Mouse (Mus musculus): ENCODE data around the gene Sult2a5. TPM values are rescaled to one million over a fixed set of nuclear protein-coding genes. Genes with fewer than 3 reads are reported as not detected.

Gene Sult2a5
- not detected in 2 replicates for polyA plus RNA-seq (2015; fragmentation: Nextera tagmentation; extraction: Ambion mirVana)

- DNase-seq (ENCODE audit: low spot score), result no peak
Observed at GRCm38 (mm10) chr7:13623667-13624066, at the start of gene Sult2a5. Sult2a5 (plus strand) TSS chr7:13623967.

Other genes with a start within 250 kb of the Sult2a5 start
- gene Cabp5, start 225.8 kb upstream of the Sult2a5 start, polyA plus RNA-seq (2015; fragmentation: Nextera tagmentation; extraction: Ambion mirVana), result not detected in 2 replicates
- not detected in 2 replicates for gene Bsph1, start 173.1 kb upstream of the Sult2a5 start, polyA plus RNA-seq (2015; fragmentation: Nextera tagmentation; extraction: Ambion mirVana)
- not detected in 2 replicates for gene Bsph2, start 52.9 kb upstream of the Sult2a5 start, polyA plus RNA-seq (2015; fragmentation: Nextera tagmentation; extraction: Ambion mirVana)
- gene Sult2a2, start 109.5 kb downstream of the Sult2a5 start, polyA plus RNA-seq (2015; fragmentation: Nextera tagmentation; extraction: Ambion mirVana), result not detected in 2 replicates
- gene Sult2a1, start 213.4 kb downstream of the Sult2a5 start, polyA plus RNA-seq (2015; fragmentation: Nextera tagmentation; extraction: Ambion mirVana), result not detected in 2 replicates